Mouse (Mus musculus): ENCODE results near the gene Ifi202b. TPM values are rescaled to one million over a fixed set of nuclear protein-coding genes. Genes with fewer than 3 reads are reported as not detected.
"Not testable (repeated sequence)": the region's sequence is repeated elsewhere in the genome, so short reads cannot be mapped to it uniquely, and the experiment has no call there.

The Ifi202b gene
- polyA plus RNA-seq, 1 experiment from 2014 or later = not detected

- not testable (repeated sequence) for H3K9me3 ChIP-seq; H3K27me3 ChIP-seq (ENCODE audit: insufficient read depth, poor library complexity, severe bottlenecking); H3K4me1 ChIP-seq; DNase-seq (ENCODE audit: low spot score); H3K4me3 ChIP-seq; H3K27ac ChIP-seq; H3K36me3 ChIP-seq
- WGBS = 58% methylated on average over 2 of the region's 2 CpGs
These were observed 33.5 kb downstream of the Ifi202b start for GRCm38 (mm10) chr1:173949044-173949443.

GRCm38 (mm10) chr1:173942780-173943066, 39.8 kb downstream of the Ifi202b start:
- H3K27me3 ChIP-seq (ENCODE audit: insufficient read depth, poor library complexity, severe bottlenecking); H3K27ac ChIP-seq; H3K4me1 ChIP-seq; H3K9me3 ChIP-seq; H3K36me3 ChIP-seq; H3K4me3 ChIP-seq; DNase-seq (ENCODE audit: low spot score): not testable (repeated sequence)

GRCm38 (mm10) chr1:173941924-173942779, 40.4 kb downstream of the Ifi202b start, which contains the start of the genes Mndal and Ifi203:
Gene Mndal (minus strand): TSS chr1:173942491.
Gene Ifi203 (minus strand): TSS chr1:173942672.
- not testable (repeated sequence) for H3K9me3 ChIP-seq; H3K4me3 ChIP-seq; DNase-seq (ENCODE audit: low spot score); H3K27ac ChIP-seq; H3K4me1 ChIP-seq; H3K27me3 ChIP-seq (ENCODE audit: insufficient read depth, poor library complexity, severe bottlenecking); H3K36me3 ChIP-seq
- 79% methylated on average over 3 of the region's 3 CpGs for WGBS

GRCm38 (mm10) chr1:173941522-173941921, 41.0 kb downstream of the Ifi202b start:
- not testable (repeated sequence) for H3K36me3 ChIP-seq; H3K27me3 ChIP-seq (ENCODE audit: insufficient read depth, poor library complexity, severe bottlenecking); H3K4me1 ChIP-seq; H3K4me3 ChIP-seq; H3K27ac ChIP-seq; DNase-seq (ENCODE audit: low spot score); H3K9me3 ChIP-seq
- WGBS = 93% methylated on average over 2 of the region's 2 CpGs

- H3K36me3 ChIP-seq; H3K9me3 ChIP-seq; H3K4me1 ChIP-seq; DNase-seq (ENCODE audit: low spot score); H3K4me3 ChIP-seq; H3K27ac ChIP-seq; H3K27me3 ChIP-seq (ENCODE audit: insufficient read depth, poor library complexity, severe bottlenecking): not testable (repeated sequence)
- WGBS = 53% methylated on average over 3 of the region's 3 CpGs
These were observed 63.3 kb downstream of the Ifi202b start for GRCm38 (mm10) chr1:173919279-173919678.

DNA sequence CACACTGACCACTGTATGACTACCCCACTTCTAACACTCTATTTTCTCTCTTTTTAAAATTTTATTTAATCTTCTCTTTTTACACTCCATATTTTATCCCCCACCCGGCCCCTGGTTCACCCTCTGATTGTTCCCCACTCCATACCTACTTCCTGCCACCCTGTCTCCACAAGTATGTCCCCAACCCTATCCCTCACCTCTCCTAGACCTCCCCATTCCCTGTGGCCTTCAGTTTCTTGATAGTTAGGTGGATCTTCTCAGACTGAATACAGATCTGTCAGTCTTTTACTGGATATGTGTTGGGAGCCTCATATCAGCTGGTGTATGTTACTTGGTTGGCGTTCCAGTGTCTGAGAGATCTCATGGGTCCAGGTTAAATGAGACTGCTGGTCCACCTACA, 68.0 kb downstream of the Ifi202b start:
- Histone ChIP-seq H3K27me3 (ENCODE audit: insufficient read depth, poor library complexity, severe bottlenecking) (no peaks in the 10 kb centered on the region), H3K4me3 (no peak overlapping the region), H3K4me1 (no peaks in the 10 kb centered on the region), H3K9me3 (no peaks in the 10 kb centered on the region), H3K36me3 (no peaks in the 10 kb centered on the region), H3K27ac (no peak overlapping the region)
- DNase-seq (ENCODE audit: low spot score) = no peak
- 71% methylated on average over 2 of the region's 2 CpGs for WGBS

- DNase-seq (ENCODE audit: low spot score); H3K27ac ChIP-seq; H3K36me3 ChIP-seq; H3K27me3 ChIP-seq (ENCODE audit: insufficient read depth, poor library complexity, severe bottlenecking); H3K4me1 ChIP-seq; H3K4me3 ChIP-seq; H3K9me3 ChIP-seq: not testable (repeated sequence)
These were observed 69.2 kb downstream of the Ifi202b start for GRCm38 (mm10) chr1:173913256-173913791.

Other genes with a start within 250 kb of the Ifi202b start
- 0.14 and 0.24 TPM in 2 replicates for gene Ifi207, start 241.0 kb downstream of the Ifi202b start, polyA plus RNA-seq (2016; fragmentation: Nextera tagmentation; extraction: Ambion mirVana)
- gene Ifi204, start 215.8 kb downstream of the Ifi202b start, polyA plus RNA-seq (2016; fragmentation: Nextera tagmentation; extraction: Ambion mirVana) = 0.28 and 0.31 TPM in 2 replicates
- 1.1 and 2.7 TPM in 2 replicates for gene Ifi211, start 69.7 kb downstream of the Ifi202b start, polyA plus RNA-seq (2016; fragmentation: Nextera tagmentation; extraction: Ambion mirVana)
- gene Mndal, start 40.3 kb downstream of the Ifi202b start, polyA plus RNA-seq (2016; fragmentation: Nextera tagmentation; extraction: Ambion mirVana) = 0.77 and 4.1 TPM in 2 replicates
- not detected in 2 replicates for gene Ifi203, start 40.1 kb downstream of the Ifi202b start, polyA plus RNA-seq (2016; fragmentation: Nextera tagmentation; extraction: Ambion mirVana)
- 1.2 and 2.6 TPM in 2 replicates for gene Ifi205, start 49.1 kb upstream of the Ifi202b start, polyA plus RNA-seq (2016; fragmentation: Nextera tagmentation; extraction: Ambion mirVana)
- 0.13 TPM in 1 of 2 replicates, not detected in the other for gene Olfr433, start 58.0 kb upstream of the Ifi202b start, polyA plus RNA-seq (2016; fragmentation: Nextera tagmentation; extraction: Ambion mirVana)
- not detected in 2 replicates for gene Olfr432, start 66.5 kb upstream of the Ifi202b start, polyA plus RNA-seq (2016; fragmentation: Nextera tagmentation; extraction: Ambion mirVana)
- not detected in 2 replicates for gene Olfr430, start 83.9 kb upstream of the Ifi202b start, polyA plus RNA-seq (2016; fragmentation: Nextera tagmentation; extraction: Ambion mirVana)
- not detected in 2 replicates for gene Olfr429, start 101.6 kb upstream of the Ifi202b start, polyA plus RNA-seq (2016; fragmentation: Nextera tagmentation; extraction: Ambion mirVana)
- gene Olfr427, start 114.1 kb upstream of the Ifi202b start, polyA plus RNA-seq (2016; fragmentation: Nextera tagmentation; extraction: Ambion mirVana) = not detected in 2 replicates
- gene Olfr231, start 138.4 kb upstream of the Ifi202b start, polyA plus RNA-seq (2016; fragmentation: Nextera tagmentation; extraction: Ambion mirVana) = not detected in 2 replicates
- not detected in 2 replicates for gene Olfr424, start 148.8 kb upstream of the Ifi202b start, polyA plus RNA-seq (2016; fragmentation: Nextera tagmentation; extraction: Ambion mirVana)
- gene Olfr420, start 172.9 kb upstream of the Ifi202b start, polyA plus RNA-seq (2016; fragmentation: Nextera tagmentation; extraction: Ambion mirVana) = 0.09 TPM in 1 of 2 replicates, not detected in the other
- gene Spta1, start 190.0 kb upstream of the Ifi202b start, polyA plus RNA-seq (2016; fragmentation: Nextera tagmentation; extraction: Ambion mirVana) = 3.8 and 6.7 TPM in 2 replicates